Mouse (Mus musculus) heart, embryonic 15.5 days (tissue): ENCODE measurements around the gene Lce1a1. TPM values are rescaled to one million over a fixed set of nuclear protein-coding genes. Genes with fewer than 3 reads are reported as not detected.

Experiments used
- ATAC-seq: fragments of 200-750 bp; cut with Nextera tagmentation; replicated peaks from 2 replicates; pipeline ENCODE4 v1.8.0; 2017; ENCODE audit warnings: low read depth, moderate TSS enrichment; ENCODE audit not compliant: insufficient number of reproducible peaks, insufficient read depth, low FRiP score
- H3K27ac ChIP-seq: fragments of 300-500 bp; sonication (generic); 2 replicates; pipeline ENCODE4 v1.5.1; 2015; ENCODE audit warnings: mild to moderate bottlenecking, inconsistent platforms
- H3K27me3 ChIP-seq: fragments of 300-500 bp; sonication (generic); 2 replicates; pipeline ENCODE4 v1.6.1; 2015; ENCODE audit warnings: inconsistent platforms
- H3K36me3 ChIP-seq: fragments of 300-500 bp; sonication (generic); 2 replicates; pipeline ENCODE4 v1.6.1; 2015; ENCODE audit warnings: mild to moderate bottlenecking, inconsistent platforms
- H3K4me1 ChIP-seq: fragments of 300-500 bp; sonication (generic); replicated peaks from 2 replicates; pipeline ENCODE4 v1.6.1; 2015; ENCODE audit warnings: inconsistent platforms
- H3K4me2 ChIP-seq: fragments of 300-500 bp; sonication (generic); 2 replicates; pipeline ENCODE4 v1.6.1; 2015; ENCODE audit warnings: inconsistent platforms, mild to moderate bottlenecking, moderate library complexity
- H3K4me3 ChIP-seq: fragments of 300-500 bp; sonication (generic); 2 replicates; pipeline ENCODE4 v1.5.1; 2015; ENCODE audit warnings: mild to moderate bottlenecking, inconsistent platforms
- H3K9ac ChIP-seq: fragments of 300-500 bp; sonication (generic); 2 replicates; pipeline ENCODE4 v1.6.1; 2015; ENCODE audit warnings: mild to moderate bottlenecking, inconsistent platforms
- H3K9me3 ChIP-seq: fragments of 300-500 bp; sonication (generic); replicated peaks from 2 replicates; pipeline ENCODE4 v1.6.1; 2016; ENCODE audit warnings: inconsistent platforms
- WGBS: fragments of 180-500 bp; shearing (Covaris S2); methylation state at CpG from one replicate; pipeline ENCODE4 v1.1.7; 2015; ENCODE audit warnings: mixed read lengths; 5-methylcytosine and 5-hydroxymethylcytosine counted together
- polyA plus RNA-seq: library from polyadenylated mRNA; unstranded; fragments of >200 nt; fragmentation: Nextera tagmentation; extraction: Ambion mirVana; gene quantifications from 2 replicates; pipeline ENCODE4 v1.2.1, GENCODE M21; 2015

The Lce1a1 gene
- polyA plus RNA-seq, 1 experiment from 2014 or later = not detected

DNA sequence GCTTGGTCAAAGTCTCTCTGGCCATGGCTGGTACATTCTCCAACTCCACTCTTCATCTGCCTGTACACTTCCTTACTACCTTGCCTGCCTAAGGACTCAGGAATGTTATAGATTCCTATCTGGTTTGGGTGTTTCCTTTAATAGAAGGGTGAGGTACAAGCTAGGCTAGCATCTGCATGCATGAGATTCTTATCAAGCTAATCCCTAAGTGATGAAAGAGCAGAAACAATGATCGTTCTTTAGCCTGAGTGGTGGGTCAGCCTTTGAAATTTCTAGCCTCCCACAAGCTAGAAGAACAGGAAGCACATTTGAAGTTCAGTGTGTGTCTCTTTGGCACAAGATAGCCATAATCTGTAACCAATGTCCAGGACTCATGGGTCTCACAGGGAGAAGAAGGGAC is 38.3 kb downstream of the Lce1a1 start:
- no peak overlapping the region for H3K27ac ChIP-seq
- ATAC-seq = no peak

DNA sequence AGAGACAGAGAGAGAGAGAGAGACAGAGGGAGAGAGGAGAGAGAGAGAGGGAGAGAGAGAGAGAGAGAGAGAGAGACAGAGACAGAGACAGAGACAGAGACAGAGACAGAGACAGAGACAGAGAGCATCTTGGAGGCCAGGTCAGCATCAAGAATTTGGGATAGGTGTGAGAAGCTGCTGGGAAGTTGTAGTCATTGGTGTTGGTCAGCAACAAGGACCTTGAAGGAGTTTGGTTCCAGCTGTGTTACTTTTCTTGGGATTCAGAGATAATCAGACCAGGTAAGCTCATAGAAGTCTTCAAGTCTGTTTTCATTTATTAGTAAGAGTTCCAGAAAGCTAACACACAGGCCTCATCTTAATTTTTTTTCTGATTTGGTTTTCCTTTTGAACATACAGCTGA is 40.7 kb downstream of the Lce1a1 start, which contains the start of gene 2210017I01Rik:
2210017I01Rik (minus strand) TSS at position 101 of the 400 bp plus-strand sequence.
- no peaks in the 10 kb centered on the region; the same call in 1 of the 2 replicates for H3K9me3 ChIP-seq
- no peak within 1 kb of the TSS for H3K4me3 ChIP-seq
- no peak within 1 kb of the TSS for H3K27ac ChIP-seq
- no peak within 1 kb of the TSS for H3K9ac ChIP-seq
- H3K36me3 ChIP-seq = no peaks in the 10 kb centered on the region
- no peak for ATAC-seq
- H3K4me1 ChIP-seq = no peaks in the 10 kb centered on the region
- H3K27me3 ChIP-seq = no peaks in the 10 kb centered on the region
- H3K4me2 ChIP-seq = no peak within 1 kb of the TSS

More for the DNA sequence above, 38.3 kb downstream of the Lce1a1 start:
- Histone ChIP-seq H3K9ac (no peak overlapping the region), H3K36me3 (no peaks in the 10 kb centered on the region), H3K9me3 (no peaks in the 10 kb centered on the region), H3K4me3 (no peak overlapping the region), H3K27me3 (no peaks in the 10 kb centered on the region), H3K4me2 (no peak overlapping the region), H3K4me1 (no peaks in the 10 kb centered on the region)
- 23% methylated on average over 1 of the region's 1 CpGs for WGBS

DNA sequence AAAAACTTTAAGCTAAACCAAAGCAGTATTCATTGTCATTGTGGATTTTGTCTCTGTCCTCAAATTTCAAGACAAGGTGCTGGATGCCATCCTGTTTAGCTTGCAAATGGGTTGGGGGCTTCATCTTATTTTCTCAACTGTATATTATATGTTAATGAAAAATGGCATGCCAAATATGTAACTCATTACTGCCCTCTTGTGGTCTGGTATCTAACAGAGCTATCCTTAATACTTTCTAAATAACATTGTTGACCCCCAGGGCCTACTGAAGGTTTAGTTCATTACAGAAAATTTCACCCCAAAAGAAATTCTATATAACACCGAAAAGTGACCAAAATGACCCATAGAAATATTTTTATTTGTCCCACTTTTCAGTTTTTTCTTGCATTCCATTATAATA is 45.9 kb downstream of the Lce1a1 start:
- no peak overlapping the region for H3K9ac ChIP-seq
- no peak for ATAC-seq
- WGBS = 33% methylated on average over 1 of the region's 1 CpGs
- H3K36me3 ChIP-seq = no peaks in the 10 kb centered on the region
- H3K27me3 ChIP-seq = no peaks in the 10 kb centered on the region
- no peak overlapping the region for H3K27ac ChIP-seq
- no peaks in the 10 kb centered on the region for H3K4me1 ChIP-seq
- no peak overlapping the region for H3K4me2 ChIP-seq
- no peak overlapping the region for H3K4me3 ChIP-seq
- no peaks in the 10 kb centered on the region; the same call in 1 of the 2 replicates for H3K9me3 ChIP-seq

DNA sequence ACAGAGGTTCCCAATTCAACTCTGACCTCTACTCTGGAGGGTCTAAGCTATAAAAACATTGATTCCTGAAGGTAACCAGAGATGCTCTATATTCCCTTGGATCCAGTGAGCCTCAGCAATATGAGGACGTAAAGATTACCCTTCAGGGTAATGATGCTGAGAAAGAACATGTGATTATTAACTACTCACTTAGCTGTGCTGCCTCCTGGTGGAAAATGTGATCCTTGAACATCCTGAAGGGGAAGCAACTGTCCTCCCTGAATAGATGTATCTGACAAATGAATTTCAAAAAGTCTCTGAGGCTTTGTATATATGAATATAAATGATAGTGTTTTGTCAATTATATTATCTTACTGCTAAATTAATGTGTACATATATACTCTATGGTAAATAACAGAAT is 47.7 kb downstream of the Lce1a1 start:
- Histone ChIP-seq H3K9ac (no peak overlapping the region), H3K4me1 (no peaks in the 10 kb centered on the region), H3K9me3 (no peaks in the 10 kb centered on the region; the same call in 1 of the 2 replicates), H3K4me2 (no peak overlapping the region), H3K27ac (no peak overlapping the region), H3K36me3 (no peaks in the 10 kb centered on the region), H3K4me3 (no peak overlapping the region), H3K27me3 (no peaks in the 10 kb centered on the region)
- ATAC-seq = no peak
- 51% methylated on average over 1 of the region's 1 CpGs for WGBS

DNA sequence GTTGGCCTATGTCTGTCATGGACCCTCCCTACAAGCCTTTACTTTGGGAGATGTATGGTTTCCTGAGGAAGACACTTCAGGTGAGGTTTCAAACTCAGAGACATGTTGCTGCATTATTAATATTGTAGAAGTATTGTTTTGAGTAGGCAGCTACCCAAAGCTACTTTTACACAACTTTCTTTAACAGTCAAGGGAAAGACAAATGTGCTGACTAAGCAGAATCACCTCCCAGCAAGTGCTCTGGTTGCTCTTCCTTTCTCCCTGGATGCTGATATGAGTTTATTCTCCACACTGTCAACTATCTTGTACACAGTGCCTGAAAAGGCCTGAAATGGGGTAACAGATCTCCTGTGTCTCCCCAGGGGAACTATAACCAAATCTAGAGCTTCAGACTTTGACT is 48.1 kb downstream of the Lce1a1 start:
- H3K9me3 ChIP-seq = no peaks in the 10 kb centered on the region; the same call in 1 of the 2 replicates
- H3K4me3 ChIP-seq = no peak overlapping the region

DNA sequence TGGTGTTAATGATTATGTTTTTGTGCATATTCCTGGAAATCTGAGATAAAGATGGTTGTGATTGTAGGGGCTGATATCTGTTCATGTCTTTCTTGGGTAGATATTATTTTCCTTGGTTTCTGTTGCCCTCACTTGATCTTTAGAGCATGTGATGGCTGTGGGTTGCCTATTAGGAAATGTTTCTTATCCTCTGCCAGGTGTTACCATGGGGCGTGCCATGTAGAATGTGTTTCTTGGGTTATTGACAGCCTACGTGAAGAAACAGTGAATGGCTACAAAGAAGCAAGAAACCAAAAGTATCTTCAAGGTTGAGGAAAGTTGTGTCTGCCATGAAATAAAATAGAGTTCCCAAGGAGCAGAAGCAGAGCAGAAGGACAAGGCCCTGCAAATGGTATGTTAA is 49.7 kb downstream of the Lce1a1 start:
- Histone ChIP-seq H3K36me3 (no peaks in the 10 kb centered on the region), H3K27me3 (no peaks in the 10 kb centered on the region), H3K4me2 (no peak overlapping the region), H3K4me3 (no peak overlapping the region), H3K27ac (no peak overlapping the region), H3K9me3 (no peaks in the 10 kb centered on the region), H3K9ac (no peak overlapping the region), H3K4me1 (no peaks in the 10 kb centered on the region)
- 70% methylated on average over 2 of the region's 2 CpGs for WGBS
- no peak for ATAC-seq

More for the DNA sequence above, 48.1 kb downstream of the Lce1a1 start:
- H3K4me2 ChIP-seq = no peak overlapping the region
- no peaks in the 10 kb centered on the region for H3K27me3 ChIP-seq
- no peaks in the 10 kb centered on the region for H3K36me3 ChIP-seq
- no peaks in the 10 kb centered on the region for H3K4me1 ChIP-seq
- no peak overlapping the region for H3K9ac ChIP-seq
- no peak for ATAC-seq
- no peak overlapping the region for H3K27ac ChIP-seq

Other genes starting within 250 kb of the Lce1a1 start
- not detected in 2 replicates for gene Sprr2i, start 240.3 kb downstream of the Lce1a1 start, polyA plus RNA-seq
- not detected in 2 replicates for gene Sprr2j-ps, start 230.2 kb downstream of the Lce1a1 start, polyA plus RNA-seq
- gene Gm9774, start 218.9 kb downstream of the Lce1a1 start, polyA plus RNA-seq = 5.3 and 5.4 TPM in 2 replicates
- not detected in 2 replicates for gene Sprr2k, start 215.7 kb downstream of the Lce1a1 start, polyA plus RNA-seq
- gene Sprr1b, start 209.5 kb downstream of the Lce1a1 start, polyA plus RNA-seq = not detected in 2 replicates
- gene Sprr3, start 189.6 kb downstream of the Lce1a1 start, polyA plus RNA-seq = 0.11 TPM in 1 of 2 replicates, not detected in the other
- 0.42 and 2.6 TPM in 2 replicates for gene Sprr1a, start 162.4 kb downstream of the Lce1a1 start, polyA plus RNA-seq
- gene Sprr4, start 147.8 kb downstream of the Lce1a1 start, polyA plus RNA-seq = not detected in 2 replicates
- not detected in 2 replicates for gene 2310046K23Rik, start 113.8 kb downstream of the Lce1a1 start, polyA plus RNA-seq
- gene Ivl, start 74.6 kb downstream of the Lce1a1 start, polyA plus RNA-seq = 0.09 TPM in 1 of 2 replicates, not detected in the other
- not detected in 2 replicates for gene Smcp, start 59.3 kb downstream of the Lce1a1 start, polyA plus RNA-seq
- gene 2210017I01Rik, start 40.8 kb downstream of the Lce1a1 start, polyA plus RNA-seq = not detected in 2 replicates
- not detected in 2 replicates for gene Lce6a, start 26.6 kb downstream of the Lce1a1 start, polyA plus RNA-seq
- not detected in 2 replicates for gene Lce1b, start 8.6 kb upstream of the Lce1a1 start, polyA plus RNA-seq
- gene Lce1a2, start 22.0 kb upstream of the Lce1a1 start, polyA plus RNA-seq = not detected in 2 replicates
- not detected in 2 replicates for gene Lce1c, start 30.9 kb upstream of the Lce1a1 start, polyA plus RNA-seq
- gene Lce1d, start 38.9 kb upstream of the Lce1a1 start, polyA plus RNA-seq = not detected in 2 replicates
- gene Lce1e, start 60.8 kb upstream of the Lce1a1 start, polyA plus RNA-seq = not detected in 2 replicates
- gene Lce1f, start 72.0 kb upstream of the Lce1a1 start, polyA plus RNA-seq = not detected in 2 replicates
- not detected in 2 replicates for gene Gm38119, start 90.8 kb upstream of the Lce1a1 start, polyA plus RNA-seq
- not detected in 2 replicates for gene Lce1g, start 104.0 kb upstream of the Lce1a1 start, polyA plus RNA-seq
- not detected in 2 replicates for gene Lce1h, start 116.8 kb upstream of the Lce1a1 start, polyA plus RNA-seq
- gene Lce1i, start 130.6 kb upstream of the Lce1a1 start, polyA plus RNA-seq = not detected in 2 replicates
- not detected in 2 replicates for gene Lce1j, start 142.2 kb upstream of the Lce1a1 start, polyA plus RNA-seq
- gene Lce1k, start 159.6 kb upstream of the Lce1a1 start, polyA plus RNA-seq = not detected in 2 replicates
- not detected in 2 replicates for gene Kprp, start 178.9 kb upstream of the Lce1a1 start, polyA plus RNA-seq
- not detected in 2 replicates for gene Lce1l, start 203.0 kb upstream of the Lce1a1 start, polyA plus RNA-seq
- not detected in 2 replicates for gene 2310050C09Rik, start 221.9 kb upstream of the Lce1a1 start, polyA plus RNA-seq